Mouse (Mus musculus): ENCODE results near the gene Cygb. TPM values are rescaled to one million over a fixed set of nuclear protein-coding genes. Genes with fewer than 3 reads are reported as not detected.

Gene Cygb
- polyA plus RNA-seq, 1 experiment, result 0.47 TPM

DNA sequence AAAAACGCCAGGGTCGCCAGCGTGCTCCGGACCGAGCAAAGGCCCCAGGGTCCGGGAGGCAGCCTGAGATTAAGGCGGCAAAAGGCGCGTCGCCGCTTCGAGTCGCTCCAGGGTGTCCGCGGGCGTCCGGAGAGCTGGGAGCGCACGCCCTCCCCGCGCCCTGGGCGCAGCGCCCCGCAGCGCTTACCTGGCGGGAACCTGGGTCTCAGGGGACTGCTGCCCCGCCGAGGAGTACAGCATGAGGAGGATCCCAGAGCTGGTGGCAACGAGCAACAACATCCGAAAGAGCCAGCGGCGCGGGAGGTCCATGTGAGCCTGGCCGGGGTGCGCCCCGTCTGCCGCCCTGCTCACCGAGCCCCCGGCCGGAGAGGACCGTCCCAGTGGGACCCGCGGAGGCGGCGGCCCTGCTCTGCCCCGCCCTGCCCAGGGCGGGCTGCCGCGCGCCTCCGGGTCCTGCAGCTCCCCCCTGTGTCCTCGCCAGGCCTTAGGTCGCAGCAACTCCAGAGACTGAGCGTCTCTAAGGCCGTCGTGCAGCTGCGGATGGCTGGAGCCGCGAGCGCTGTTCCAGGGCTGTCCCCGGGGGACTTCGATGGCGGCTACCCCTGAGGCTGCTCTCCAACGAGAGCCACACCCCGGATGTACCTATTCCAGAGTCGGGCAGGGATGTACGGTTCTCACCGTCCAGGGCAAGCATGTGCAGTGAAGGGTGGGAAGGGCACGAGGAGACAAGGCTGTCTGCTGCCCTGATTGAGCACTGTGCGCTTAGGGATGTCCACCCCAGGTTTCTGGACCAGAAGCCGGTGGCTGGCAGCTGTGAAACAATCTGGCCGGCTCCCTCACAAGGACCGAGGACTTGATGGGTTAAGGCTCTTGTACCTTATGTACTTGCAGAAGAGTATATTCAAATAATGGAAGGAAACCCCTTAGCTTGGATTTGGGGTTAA, 40.4 kb upstream of the Cygb start:
- TF ChIP-seq MYOD1 (IDR thresholded peaks at IDR 0.05; ENCODE audit: control insufficient read depth in 1 of 3, insufficient read length in 2 of 3, low read depth in 2 of 3), result no peak
- no peak for TF ChIP-seq MYOG (IDR thresholded peaks at IDR 0.05; ENCODE audit: control insufficient read depth in 1 of 3, insufficient read depth in 1 of 3, insufficient read length in 2 of 3, low read depth in 2 of 3)
- no peak for TF ChIP-seq POLR2A (IDR thresholded peaks at IDR 0.05; ENCODE audit: insufficient read length, low read depth)
- Histone ChIP-seq H3K27me3 (ENCODE audit: control insufficient read depth, insufficient read depth, insufficient read length) (no peaks in the 10 kb centered on the region), H3K36me3 (ENCODE audit: control insufficient read depth, insufficient read depth) (peaks cover 8% of the 10 kb centered on the region), H3K4me2 (ENCODE audit: low read depth) (no peak overlapping the region), H3ac (ENCODE audit: control insufficient read depth, insufficient read length) (no peak overlapping the region), H3K4me3 (no peak overlapping the region), H3K79me2 (ENCODE audit: control insufficient read depth, insufficient read depth) (no peaks in the 10 kb centered on the region)

DNA sequence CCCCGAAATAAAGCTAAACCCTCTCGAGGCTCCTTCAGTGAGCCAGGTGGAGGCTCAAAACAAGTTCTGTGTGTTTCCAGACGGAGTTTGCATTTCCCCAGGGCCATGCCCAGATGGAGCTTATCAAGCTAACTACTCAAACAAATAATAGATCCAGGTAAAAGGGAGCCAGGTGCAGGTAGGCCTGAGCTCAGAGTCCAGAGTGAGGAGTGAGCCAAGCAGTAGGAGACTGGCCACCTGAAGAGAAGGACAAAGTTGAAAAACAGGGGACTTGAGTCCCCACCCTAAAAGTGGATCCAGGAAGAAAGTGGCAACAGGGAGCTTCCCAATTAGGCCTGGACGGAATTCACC, 39.8 kb upstream of the Cygb start:
- no peaks in the 10 kb centered on the region for H3K79me2 ChIP-seq (ENCODE audit: control insufficient read depth, insufficient read depth)
- no peak for TF ChIP-seq POLR2A (IDR thresholded peaks at IDR 0.05; ENCODE audit: insufficient read length, low read depth)
- TF ChIP-seq CEBPB (IDR thresholded peaks at IDR 0.05; ENCODE audit: insufficient read depth, poor library complexity, severe bottlenecking), result no peak
- TF ChIP-seq USF1 (IDR thresholded peaks at IDR 0.05; ENCODE audit: low read depth), result no peak
- no peak for TF ChIP-seq TCF3 (IDR thresholded peaks at IDR 0.05; ENCODE audit: insufficient read length, low read depth)
- TF ChIP-seq TCF12 (IDR thresholded peaks at IDR 0.05; ENCODE audit: insufficient read depth, poor library complexity, severe bottlenecking), result no peak
- TF ChIP-seq MAX (IDR thresholded peaks at IDR 0.05; ENCODE audit: low read depth), result no peak
- TF ChIP-seq POLR2AphosphoS2 (IDR thresholded peaks at IDR 0.05; ENCODE audit: insufficient read length, low read depth), result no peak
- no peak for TF ChIP-seq MYOD1 (IDR thresholded peaks at IDR 0.05; ENCODE audit: control insufficient read depth in 1 of 3, insufficient read length in 2 of 3, low read depth in 2 of 3)
- no peak for TF ChIP-seq MYOG (IDR thresholded peaks at IDR 0.05; ENCODE audit: control insufficient read depth in 1 of 3, insufficient read depth in 1 of 3, insufficient read length in 2 of 3, low read depth in 2 of 3)
- H3K4me2 ChIP-seq (ENCODE audit: low read depth), result no peak overlapping the region
- H3K4me3 ChIP-seq, result no peak overlapping the region
- peaks cover 8% of the 10 kb centered on the region for H3K36me3 ChIP-seq (ENCODE audit: control insufficient read depth, insufficient read depth)
- no peak overlapping the region for H3ac ChIP-seq (ENCODE audit: control insufficient read depth, insufficient read length)
- no peaks in the 10 kb centered on the region for H3K27me3 ChIP-seq (ENCODE audit: control insufficient read depth, insufficient read depth, insufficient read length)

DNA sequence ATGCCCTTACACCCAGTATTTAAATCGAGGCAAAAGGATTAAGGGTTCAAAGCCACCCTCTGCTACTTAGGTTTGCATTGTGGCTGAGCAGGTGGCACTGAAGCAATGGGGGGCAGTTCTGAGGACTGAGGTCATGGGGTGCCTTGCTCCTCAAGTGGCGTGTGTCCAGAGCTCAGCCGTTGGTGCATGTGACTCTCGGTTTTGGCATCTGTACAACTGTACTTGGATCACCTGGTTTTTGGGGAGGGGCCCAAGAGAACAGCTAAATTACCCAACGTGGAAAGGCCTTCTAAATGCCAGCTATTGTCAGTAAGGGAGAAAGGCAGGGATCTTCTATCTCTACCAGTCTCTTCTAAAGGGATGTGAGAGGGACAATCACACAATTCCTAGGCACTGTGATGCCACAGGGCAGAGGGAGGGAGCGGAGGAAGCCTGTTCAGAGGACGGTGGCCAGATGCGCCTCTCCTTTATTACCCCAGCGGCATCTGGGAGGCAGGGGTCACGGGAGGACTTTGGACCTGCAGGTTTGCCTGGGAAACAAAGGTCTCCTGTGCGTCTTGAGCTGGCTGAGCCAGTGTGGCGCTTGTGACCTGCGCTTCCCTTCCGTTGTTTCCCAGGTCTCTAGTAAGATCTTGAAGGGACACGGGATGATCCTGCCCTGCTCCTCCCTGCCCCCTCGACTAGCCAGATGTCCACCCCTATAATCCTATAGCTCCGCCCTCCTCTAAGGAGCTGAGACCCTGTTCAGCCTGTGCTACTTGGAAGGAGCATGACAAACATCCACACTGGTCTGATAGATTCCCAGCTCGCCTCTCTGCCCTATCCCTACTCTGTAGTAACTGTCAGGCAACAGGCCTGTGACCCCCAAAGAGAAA, 36.8 kb upstream of the Cygb start:
- H3K36me3 ChIP-seq (ENCODE audit: control insufficient read depth, insufficient read depth), result peaks cover 8% of the 10 kb centered on the region
- no peak overlapping the region for H3K4me2 ChIP-seq (ENCODE audit: low read depth)
- TF ChIP-seq MYOD1 (IDR thresholded peaks at IDR 0.05; ENCODE audit: control insufficient read depth in 1 of 3, insufficient read length in 2 of 3, low read depth in 2 of 3), result no peak
- TF ChIP-seq USF1 (IDR thresholded peaks at IDR 0.05; ENCODE audit: low read depth), result no peak
- TF ChIP-seq TCF3 (IDR thresholded peaks at IDR 0.05; ENCODE audit: insufficient read length, low read depth), result no peak
- TF ChIP-seq MAX (IDR thresholded peaks at IDR 0.05; ENCODE audit: low read depth), result no peak
- TF ChIP-seq POLR2A (IDR thresholded peaks at IDR 0.05; ENCODE audit: insufficient read length, low read depth), result no peak
- TF ChIP-seq REST (IDR thresholded peaks at IDR 0.05; ENCODE audit: insufficient read depth, insufficient read length), result no peak
- TF ChIP-seq CEBPB (IDR thresholded peaks at IDR 0.05; ENCODE audit: insufficient read depth, poor library complexity, severe bottlenecking), result no peak
- no peak for TF ChIP-seq SRF (IDR thresholded peaks at IDR 0.05; ENCODE audit: control insufficient read depth, insufficient read length, low read depth)
- TF ChIP-seq MYOG (IDR thresholded peaks at IDR 0.05; ENCODE audit: control insufficient read depth in 1 of 3, insufficient read depth in 1 of 3, insufficient read length in 2 of 3, low read depth in 2 of 3), result no peak
- TF ChIP-seq TCF12 (IDR thresholded peaks at IDR 0.05; ENCODE audit: insufficient read depth, poor library complexity, severe bottlenecking), result no peak
- no peak for TF ChIP-seq E2F4 (IDR thresholded peaks at IDR 0.05; ENCODE audit: insufficient read depth)
- TF ChIP-seq POLR2AphosphoS2 (IDR thresholded peaks at IDR 0.05; ENCODE audit: insufficient read length, low read depth), result no peak
- no peak overlapping the region for H3ac ChIP-seq (ENCODE audit: control insufficient read depth, insufficient read length)
- H3K27me3 ChIP-seq (ENCODE audit: control insufficient read depth, insufficient read depth, insufficient read length), result no peaks in the 10 kb centered on the region
- no peak overlapping the region for H3K4me3 ChIP-seq
- no peaks in the 10 kb centered on the region for H3K79me2 ChIP-seq (ENCODE audit: control insufficient read depth, insufficient read depth)

DNA sequence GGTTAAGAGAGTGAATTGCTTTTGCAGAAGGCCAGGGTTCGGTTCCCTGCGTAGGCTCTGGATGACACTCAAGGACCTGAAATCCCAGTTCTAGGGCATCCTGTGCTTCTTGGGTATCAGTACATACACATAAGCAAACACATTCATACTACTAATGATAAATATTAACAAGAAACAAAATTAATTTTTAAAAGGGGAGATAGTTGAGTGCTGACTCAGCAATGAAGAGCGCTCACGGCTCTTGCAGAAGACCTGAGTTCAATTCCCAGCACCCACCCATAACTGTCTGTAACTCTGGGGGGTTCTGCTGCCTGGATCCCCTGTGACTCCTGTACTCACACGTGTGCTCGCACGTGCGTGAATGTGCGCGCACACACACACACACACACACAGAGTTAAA, 35.5 kb upstream of the Cygb start:
- TF ChIP-seq POLR2A (IDR thresholded peaks at IDR 0.05; ENCODE audit: insufficient read length, low read depth) (no peak), TCF12 (IDR thresholded peaks at IDR 0.05; ENCODE audit: insufficient read depth, poor library complexity, severe bottlenecking) (no peak)
- no peaks in the 10 kb centered on the region for H3K79me2 ChIP-seq (ENCODE audit: control insufficient read depth, insufficient read depth)
- no peaks in the 10 kb centered on the region for H3K27me3 ChIP-seq (ENCODE audit: control insufficient read depth, insufficient read depth, insufficient read length)
- H3ac ChIP-seq (ENCODE audit: control insufficient read depth, insufficient read length), result no peak overlapping the region
- H3K4me2 ChIP-seq (ENCODE audit: low read depth), result no peak overlapping the region
- H3K4me3 ChIP-seq, result no peak overlapping the region
- H3K36me3 ChIP-seq (ENCODE audit: control insufficient read depth, insufficient read depth), result peaks cover 8% of the 10 kb centered on the region

DNA sequence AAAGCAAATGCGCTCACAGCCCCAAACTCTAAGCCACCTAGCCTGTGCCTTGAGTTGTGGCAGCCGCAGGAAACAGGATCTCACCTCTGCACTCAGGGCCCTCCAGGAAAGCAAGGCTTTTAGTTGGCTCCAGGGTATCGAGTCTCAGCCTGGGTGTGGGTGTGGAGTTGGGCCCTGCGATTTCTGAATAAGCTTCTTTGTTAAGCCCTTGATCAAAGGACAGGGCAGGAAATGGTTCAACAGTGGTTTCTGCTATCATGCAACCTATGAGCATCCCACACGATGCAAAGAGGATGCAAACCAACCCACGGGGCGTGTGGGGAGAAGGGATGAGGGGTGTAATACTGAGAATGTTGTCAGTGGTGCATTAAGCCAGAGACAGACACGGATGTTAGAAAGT, 33.8 kb upstream of the Cygb start:
- Histone ChIP-seq H3K4me3 (no peak overlapping the region), H3K27me3 (ENCODE audit: control insufficient read depth, insufficient read depth, insufficient read length) (no peaks in the 10 kb centered on the region), H3K4me2 (ENCODE audit: low read depth) (no peak overlapping the region), H3ac (ENCODE audit: control insufficient read depth, insufficient read length) (no peak overlapping the region), H3K79me2 (ENCODE audit: control insufficient read depth, insufficient read depth) (no peaks in the 10 kb centered on the region), H3K36me3 (ENCODE audit: control insufficient read depth, insufficient read depth) (peaks cover 6% of the 10 kb centered on the region)
- no peak for TF ChIP-seq POLR2AphosphoS2 (IDR thresholded peaks at IDR 0.05; ENCODE audit: insufficient read length, low read depth)
- no peak for TF ChIP-seq E2F4 (IDR thresholded peaks at IDR 0.05; ENCODE audit: insufficient read depth)
- TF ChIP-seq MYOG (IDR thresholded peaks at IDR 0.05; ENCODE audit: control insufficient read depth in 1 of 3, insufficient read depth in 1 of 3, insufficient read length in 2 of 3, low read depth in 2 of 3), result no peak
- no peak for TF ChIP-seq SRF (IDR thresholded peaks at IDR 0.05; ENCODE audit: control insufficient read depth, insufficient read length, low read depth)
- TF ChIP-seq TCF3 (IDR thresholded peaks at IDR 0.05; ENCODE audit: insufficient read length, low read depth), result no peak
- TF ChIP-seq REST (IDR thresholded peaks at IDR 0.05; ENCODE audit: insufficient read depth, insufficient read length), result no peak
- no peak for TF ChIP-seq MAX (IDR thresholded peaks at IDR 0.05; ENCODE audit: low read depth)
- no peak for TF ChIP-seq TCF12 (IDR thresholded peaks at IDR 0.05; ENCODE audit: insufficient read depth, poor library complexity, severe bottlenecking)
- no peak for TF ChIP-seq CEBPB (IDR thresholded peaks at IDR 0.05; ENCODE audit: insufficient read depth, poor library complexity, severe bottlenecking)
- no peak for TF ChIP-seq POLR2A (IDR thresholded peaks at IDR 0.05; ENCODE audit: insufficient read length, low read depth)
- TF ChIP-seq MYOD1 (IDR thresholded peaks at IDR 0.05; ENCODE audit: control insufficient read depth in 1 of 3, insufficient read length in 2 of 3, low read depth in 2 of 3), result no peak
- no peak for TF ChIP-seq USF1 (IDR thresholded peaks at IDR 0.05; ENCODE audit: low read depth)
